Mouse (Mus musculus): ENCODE data around the gene Fbxl15. TPM values are rescaled to one million over a fixed set of nuclear protein-coding genes. Genes with fewer than 3 reads are reported as not detected.

Fbxl15 gene
- 15.5 and 33.7 TPM in 2 replicates for polyA plus RNA-seq (2012; rRNA removed; ENCODE audit: low replicate concordance)

GRCm38 (mm10) chr19:46328081-46329030, at the start of gene Fbxl15:
TSS of gene Fbxl15 (plus strand) at chr19:46328184.

GRCm38 (mm10) chr19:46304216-46304841, 23.7 kb upstream of the Fbxl15 start, which contains the start of gene Nfkb2:
TSS of gene Nfkb2 (plus strand) at chr19:46304320.

GRCm38 (mm10) chr19:46326756-46327305, 1.2 kb upstream of the Fbxl15 start, which contains the start of gene Psd:
TSS of gene Psd (minus strand) at chr19:46327156.

GRCm38 (mm10) chr19:46338331-46338936, 10.4 kb downstream of the Fbxl15 start, which contains the start of gene Cuedc2:
TSS of gene Cuedc2 (minus strand) at chr19:46338702.

GRCm38 (mm10) chr19:46350168-46350932, 22.4 kb downstream of the Fbxl15 start, which contains the start of gene 2310034G01Rik:
TSS of gene 2310034G01Rik (minus strand) at chr19:46350302.

Other genes starting within 250 kb of the Fbxl15 start
- 1.9 and 13.0 TPM in 2 replicates for gene Elovl3, start 196.3 kb upstream of the Fbxl15 start, polyA plus RNA-seq (2012; rRNA removed; ENCODE audit: low replicate concordance)
- 0.10 and 1.1 TPM in 2 replicates for gene Pitx3, start 179.9 kb upstream of the Fbxl15 start, polyA plus RNA-seq (2012; rRNA removed; ENCODE audit: low replicate concordance)
- gene Gbf1, start 175.7 kb upstream of the Fbxl15 start, polyA plus RNA-seq (2012; rRNA removed; ENCODE audit: low replicate concordance): 75.0 and 139 TPM in 2 replicates
- 68.3 and 139 TPM in 2 replicates for gene Nfkb2, start 23.9 kb upstream of the Fbxl15 start, polyA plus RNA-seq (2012; rRNA removed; ENCODE audit: low replicate concordance)
- gene Psd, start 1.0 kb upstream of the Fbxl15 start, polyA plus RNA-seq (2012; rRNA removed; ENCODE audit: low replicate concordance): 2.5 and 5.7 TPM in 2 replicates
- gene Cuedc2, start 10.5 kb downstream of the Fbxl15 start, polyA plus RNA-seq (2012; rRNA removed; ENCODE audit: low replicate concordance): 50.5 and 53.3 TPM in 2 replicates
- 18.6 and 29.8 TPM in 2 replicates for gene Mfsd13a, start 12.9 kb downstream of the Fbxl15 start, polyA plus RNA-seq (2012; rRNA removed; ENCODE audit: low replicate concordance)
- gene 2310034G01Rik, start 22.1 kb downstream of the Fbxl15 start, polyA plus RNA-seq (2012; rRNA removed; ENCODE audit: low replicate concordance): 0.69 and 1.1 TPM in 2 replicates
- gene Actr1a, start 67.6 kb downstream of the Fbxl15 start, polyA plus RNA-seq (2012; rRNA removed; ENCODE audit: low replicate concordance): 93.6 and 128 TPM in 2 replicates
- gene Sufu, start 68.7 kb downstream of the Fbxl15 start, polyA plus RNA-seq (2012; rRNA removed; ENCODE audit: low replicate concordance): 18.6 and 25.1 TPM in 2 replicates
- gene Trim8, start 173.5 kb downstream of the Fbxl15 start, polyA plus RNA-seq (2012; rRNA removed; ENCODE audit: low replicate concordance): 34.8 and 83.0 TPM in 2 replicates
- gene Arl3, start 245.0 kb downstream of the Fbxl15 start, polyA plus RNA-seq (2012; rRNA removed; ENCODE audit: low replicate concordance): 10.4 and 23.6 TPM in 2 replicates
- gene Sfxn2, start 245.2 kb downstream of the Fbxl15 start, polyA plus RNA-seq (2012; rRNA removed; ENCODE audit: low replicate concordance): 3.3 and 5.6 TPM in 2 replicates